Mouse (Mus musculus): ENCODE measurements around the gene Arl5c.
"Not testable (repeated sequence)": the region's sequence is repeated elsewhere in the genome, so short reads cannot be mapped to it uniquely, and the experiment has no call there.

Arl5c gene

DNA sequence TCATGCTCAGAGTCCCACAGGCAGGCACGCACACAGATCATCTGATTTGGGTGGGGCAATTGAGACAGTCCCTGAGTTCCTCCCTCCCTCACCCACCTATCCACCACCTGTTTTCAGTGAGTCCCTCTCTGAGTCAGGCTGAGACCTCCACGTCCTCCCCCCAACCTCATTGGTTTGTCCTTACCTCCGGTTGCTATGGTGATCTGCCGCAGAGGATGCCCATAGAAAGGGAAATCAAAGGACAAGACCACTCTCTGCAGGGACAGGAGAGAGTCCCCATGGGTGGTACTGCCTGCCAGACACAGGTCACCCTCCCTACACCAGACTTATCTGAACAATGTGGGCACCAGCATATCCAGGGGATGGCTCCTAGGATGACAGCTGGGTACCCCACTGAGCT, 40.1 kb downstream of the Arl5c start:
- no peak for DNase-seq

DNA sequence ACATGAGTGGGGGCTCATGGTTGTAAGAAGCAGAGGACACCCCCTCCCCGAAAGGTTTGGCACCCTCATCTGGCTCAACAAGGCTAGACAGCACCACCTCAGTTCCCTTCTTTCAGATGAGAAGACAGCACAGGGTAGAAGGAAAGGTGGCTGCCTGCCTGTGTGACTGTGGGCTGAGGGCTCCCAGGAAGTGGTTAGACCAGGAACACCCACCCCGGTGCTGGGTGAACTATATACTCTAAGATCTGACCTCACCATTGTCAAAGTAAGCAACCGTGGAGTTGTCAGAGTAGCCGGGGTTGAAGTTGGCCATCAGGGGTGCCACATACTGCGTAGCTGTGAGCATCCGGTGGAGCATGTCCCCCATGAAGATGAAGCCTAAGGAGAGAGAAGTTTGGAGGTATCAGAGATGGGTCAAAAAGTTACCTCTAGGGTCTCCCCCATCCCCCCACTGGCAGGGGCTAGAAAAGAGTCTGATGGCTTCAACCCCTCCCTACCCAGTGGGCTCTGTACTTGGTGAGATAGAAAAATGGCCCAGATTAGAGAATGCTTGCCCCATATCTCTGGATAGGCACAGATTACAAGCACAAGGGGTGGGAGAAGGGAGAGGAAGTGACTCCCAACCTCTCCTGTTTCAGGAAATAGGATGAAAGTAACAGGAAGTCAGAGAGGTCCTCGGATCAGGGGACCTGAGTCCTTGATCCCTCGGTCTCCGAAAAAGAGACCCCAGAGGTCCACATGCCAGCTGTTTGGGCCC, 40.7 kb downstream of the Arl5c start:
- DNase-seq, result no peak

DNA sequence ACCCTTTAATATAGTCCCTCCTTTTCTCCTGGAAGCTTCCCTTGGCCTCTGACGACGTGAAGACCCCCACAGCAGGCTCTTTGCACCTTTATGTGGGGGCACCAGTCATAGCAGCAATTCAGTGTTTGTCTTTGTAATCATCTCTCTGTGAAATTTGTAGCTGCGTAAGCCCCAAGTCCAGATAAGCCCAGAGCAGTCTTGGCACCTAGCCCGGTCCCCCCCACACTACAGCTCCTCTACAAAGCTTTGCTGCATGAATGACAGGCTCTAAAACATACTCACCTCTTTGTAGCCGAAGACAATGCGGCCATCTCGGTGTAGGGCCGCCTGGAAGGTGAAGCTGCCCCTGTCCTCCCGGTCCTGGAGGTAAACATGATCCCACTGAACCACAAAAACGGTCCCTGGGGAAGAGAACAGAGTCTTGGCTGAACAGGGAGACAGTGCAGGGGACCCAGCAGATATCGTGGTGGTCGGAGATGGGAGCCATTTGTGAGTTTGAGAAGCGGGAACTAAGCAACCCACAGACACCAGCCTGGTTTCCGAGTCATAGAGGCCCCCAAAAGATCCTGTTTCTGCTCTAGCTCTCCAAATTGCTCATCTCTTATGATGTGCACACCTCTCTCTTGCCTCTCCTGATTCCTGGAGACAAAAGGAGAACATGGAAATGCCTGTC, 41.4 kb downstream of the Arl5c start:
- DNase-seq, result no peak

DNA sequence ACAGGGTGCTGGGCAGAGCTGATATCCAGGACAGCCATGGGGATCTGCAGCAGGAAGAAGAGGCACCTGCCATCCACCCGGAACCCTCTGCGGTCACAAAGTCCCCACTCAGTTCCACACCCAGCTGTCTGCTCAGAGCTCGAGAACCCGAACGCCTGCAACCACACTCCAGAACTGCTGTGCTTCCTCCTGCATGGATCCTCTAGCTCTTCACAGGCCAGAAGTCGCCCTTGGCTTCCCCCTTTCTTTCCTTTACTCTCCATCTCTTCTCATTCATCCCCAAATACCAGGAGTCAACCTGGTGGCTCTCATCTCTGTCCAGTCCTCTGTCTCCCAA, 42.1 kb downstream of the Arl5c start:
- no peak for DNase-seq

- no peak for DNase-seq
Measured at GRCm38 (mm10) chr11:97953179-97953938, 42.6 kb downstream of the Arl5c start.

- no peak for DNase-seq
Measured at GRCm38 (mm10) chr11:97952367-97953006, 43.5 kb downstream of the Arl5c start.

GRCm38 (mm10) chr11:97949703-97950475, 46.1 kb downstream of the Arl5c start:
- peak; percentile 78 for DNase-seq

- peak; percentile 81 for DNase-seq
Measured at GRCm38 (mm10) chr11:97947426-97947825, 48.6 kb downstream of the Arl5c start.

GRCm38 (mm10) chr11:97945738-97946289, 50.2 kb downstream of the Arl5c start:
- DNase-seq, result not testable (repeated sequence)

- DNase-seq, result no peak
Measured at GRCm38 (mm10) chr11:97945031-97945430, 51.0 kb downstream of the Arl5c start.

DNA sequence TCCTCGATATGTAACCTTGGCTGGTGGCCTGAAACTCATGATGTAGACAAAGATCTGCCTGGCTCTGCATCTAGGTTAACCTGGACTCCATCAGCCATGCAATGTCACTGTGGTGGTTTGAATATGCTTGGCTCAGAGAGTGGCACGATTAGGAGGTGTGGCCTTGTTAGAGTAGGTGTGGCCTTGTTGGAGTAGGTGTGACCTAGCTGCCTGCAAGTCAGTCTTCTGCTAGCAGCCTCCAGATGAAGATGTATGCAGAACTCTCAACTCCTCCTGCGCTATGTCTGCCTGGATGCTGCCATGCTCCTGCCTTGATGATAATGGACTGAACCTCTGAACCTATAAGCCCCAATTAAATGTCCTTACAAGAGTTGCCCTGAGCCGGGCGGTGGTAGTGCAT, 52.7 kb downstream of the Arl5c start:
- DNase-seq, result no peak

DNA sequence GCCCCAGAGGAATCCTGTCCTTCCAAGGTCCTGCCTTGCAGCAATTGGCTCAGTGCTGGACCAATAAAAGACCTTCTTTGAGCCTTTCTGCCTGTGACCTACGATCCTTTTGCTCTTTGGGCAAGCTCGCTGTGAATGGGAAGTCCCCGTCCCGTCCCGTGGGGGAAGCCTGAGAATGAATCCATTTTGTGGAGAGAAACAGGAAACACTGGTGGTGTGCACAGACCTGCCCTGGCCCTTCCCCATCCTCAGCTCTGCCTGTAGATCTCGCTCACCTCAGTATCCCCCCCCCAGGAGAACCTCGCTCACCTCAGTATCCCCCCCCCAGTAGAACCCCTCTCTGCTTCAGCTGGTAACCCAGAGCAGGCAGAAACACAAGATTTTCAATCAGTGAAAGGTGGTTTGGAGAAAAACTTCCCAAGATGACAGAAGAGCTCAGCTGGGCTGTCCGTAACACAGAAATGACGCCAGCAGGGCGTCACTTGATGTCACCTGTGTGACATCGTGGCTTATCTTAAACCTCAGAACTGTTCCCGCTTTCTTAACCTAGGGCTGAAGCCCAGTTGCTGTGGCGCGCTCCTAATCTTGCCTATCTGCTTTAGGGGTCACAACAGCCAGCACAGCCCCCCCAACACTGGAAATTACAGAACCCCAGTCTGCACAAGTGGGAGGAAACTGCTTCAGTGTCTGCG, 53.4 kb downstream of the Arl5c start:
- no peak for DNase-seq
